Mouse (Mus musculus): ENCODE results near the gene Ywhag. TPM values are rescaled to one million over a fixed set of nuclear protein-coding genes. Genes with fewer than 3 reads are reported as not detected.

Gene Ywhag
- polyA plus RNA-seq (2012; rRNA removed) = 445 and 493 TPM in 2 replicates

- TF ChIP-seq CTCF (IDR thresholded peaks at IDR 0.05; ENCODE audit: borderline replicate concordance, insufficient read depth, low read depth, low read length) (peak; percentile 48; the same call in 1 of the 2 replicates), POLR2A (IDR thresholded peaks at IDR 0.05; ENCODE audit: borderline replicate concordance, insufficient read depth, low read length) (peak; percentile 98)
- peak within 1 kb of the TSS; percentile 93 for H3K4me3 ChIP-seq (replicated peaks; ENCODE audit: insufficient read depth, low read depth, low read length)
- DNase-seq = peak; percentile 98
- WGBS = under 1% methylated on average over 48 of the region's 48 CpGs
- no peaks in the 10 kb centered on the region for H3K27me3 ChIP-seq (ENCODE audit: control insufficient read depth, insufficient read depth, low read length)
- H3K4me1 ChIP-seq (ENCODE audit: control insufficient read depth, insufficient read depth, low read length) = peaks cover 6% of the 10 kb centered on the region
- H3K27ac ChIP-seq (ENCODE audit: insufficient read depth, low read length) = peak within 1 kb of the TSS; percentile 89
Measured at GRCm38 (mm10) chr5:135934481-135935175, at the start of gene Ywhag. Ywhag (minus strand) TSS chr5:135934616.

- Histone ChIP-seq H3K4me1 (ENCODE audit: control insufficient read depth, insufficient read depth, low read length) (peaks cover 3% of the 10 kb centered on the region; the same call in 1 of the 2 replicates), H3K27ac (ENCODE audit: insufficient read depth, low read length) (no peak overlapping the region), H3K4me3 (replicated peaks; ENCODE audit: insufficient read depth, low read depth, low read length) (peak overlapping the region; percentile 11), H3K27me3 (ENCODE audit: control insufficient read depth, insufficient read depth, low read length) (no peaks in the 10 kb centered on the region)
- TF ChIP-seq CTCF (IDR thresholded peaks at IDR 0.05; ENCODE audit: borderline replicate concordance, insufficient read depth, low read depth, low read length) (peak; percentile 92), POLR2A (IDR thresholded peaks at IDR 0.05; ENCODE audit: borderline replicate concordance, insufficient read depth, low read length) (no peak)
- WGBS = 26% methylated on average over 6 of the region's 6 CpGs
- peak; percentile 73 to 75 for DNase-seq
Measured at GRCm38 (mm10) chr5:135982398-135982797, 48.0 kb upstream of the Ywhag start.

- Histone ChIP-seq H3K4me3 (replicated peaks; ENCODE audit: insufficient read depth, low read depth, low read length) (no peak within 1 kb of the TSS), H3K27me3 (ENCODE audit: control insufficient read depth, insufficient read depth, low read length) (no peaks in the 10 kb centered on the region), H3K4me1 (ENCODE audit: control insufficient read depth, insufficient read depth, low read length) (peaks cover 3% of the 10 kb centered on the region; the same call in 1 of the 2 replicates), H3K27ac (ENCODE audit: insufficient read depth, low read length) (no peak within 1 kb of the TSS)
- WGBS = 73% methylated on average over 8 of the region's 8 CpGs
- TF ChIP-seq POLR2A (IDR thresholded peaks at IDR 0.05; ENCODE audit: borderline replicate concordance, insufficient read depth, low read length) (no peak), CTCF (IDR thresholded peaks at IDR 0.05; ENCODE audit: borderline replicate concordance, insufficient read depth, low read depth, low read length) (no peak)
- no peak for DNase-seq
Measured at GRCm38 (mm10) chr5:135979904-135980303, 45.5 kb upstream of the Ywhag start, which contains the start of gene Zp3. Zp3 (plus strand) TSS chr5:135980099.

GRCm38 (mm10) chr5:135979381-135979780 is 45.0 kb upstream of the Ywhag start:
- WGBS = 77% methylated on average over 5 of the region's 5 CpGs
- H3K4me1 ChIP-seq (ENCODE audit: control insufficient read depth, insufficient read depth, low read length) = peaks cover 3% of the 10 kb centered on the region; the same call in 1 of the 2 replicates
- H3K27ac ChIP-seq (ENCODE audit: insufficient read depth, low read length) = no peak overlapping the region
- no peaks in the 10 kb centered on the region for H3K27me3 ChIP-seq (ENCODE audit: control insufficient read depth, insufficient read depth, low read length)
- no peak overlapping the region for H3K4me3 ChIP-seq (replicated peaks; ENCODE audit: insufficient read depth, low read depth, low read length)
- no peak for TF ChIP-seq CTCF (IDR thresholded peaks at IDR 0.05; ENCODE audit: borderline replicate concordance, insufficient read depth, low read depth, low read length)
- TF ChIP-seq POLR2A (IDR thresholded peaks at IDR 0.05; ENCODE audit: borderline replicate concordance, insufficient read depth, low read length) = no peak
- no peak for DNase-seq

GRCm38 (mm10) chr5:135975893-135976668 is 41.7 kb upstream of the Ywhag start:
- WGBS = 94% methylated on average over 8 of the region's 8 CpGs
- DNase-seq = no peak
- no peaks in the 10 kb centered on the region for H3K4me1 ChIP-seq (ENCODE audit: control insufficient read depth, insufficient read depth, low read length)
- H3K27ac ChIP-seq (ENCODE audit: insufficient read depth, low read length) = no peak overlapping the region
- no peaks in the 10 kb centered on the region for H3K27me3 ChIP-seq (ENCODE audit: control insufficient read depth, insufficient read depth, low read length)
- H3K4me3 ChIP-seq (replicated peaks; ENCODE audit: insufficient read depth, low read depth, low read length) = no peak overlapping the region
- TF ChIP-seq CTCF (IDR thresholded peaks at IDR 0.05; ENCODE audit: borderline replicate concordance, insufficient read depth, low read depth, low read length) = no peak
- TF ChIP-seq POLR2A (IDR thresholded peaks at IDR 0.05; ENCODE audit: borderline replicate concordance, insufficient read depth, low read length) = no peak

- TF ChIP-seq CTCF (IDR thresholded peaks at IDR 0.05; ENCODE audit: borderline replicate concordance, insufficient read depth, low read depth, low read length) = no peak
- TF ChIP-seq POLR2A (IDR thresholded peaks at IDR 0.05; ENCODE audit: borderline replicate concordance, insufficient read depth, low read length) = no peak
- WGBS = 37% methylated on average over 9 of the region's 9 CpGs
- Histone ChIP-seq H3K27ac (ENCODE audit: insufficient read depth, low read length) (no peak within 1 kb of the TSS), H3K27me3 (ENCODE audit: control insufficient read depth, insufficient read depth, low read length) (no peaks in the 10 kb centered on the region), H3K4me1 (ENCODE audit: control insufficient read depth, insufficient read depth, low read length) (no peaks in the 10 kb centered on the region), H3K4me3 (replicated peaks; ENCODE audit: insufficient read depth, low read depth, low read length) (no peak within 1 kb of the TSS)
- no peak for DNase-seq
Measured at GRCm38 (mm10) chr5:135974365-135974764, 39.9 kb upstream of the Ywhag start, which contains the start of gene Ssc4d. Ssc4d (minus strand) TSS chr5:135974531.

GRCm38 (mm10) chr5:135971876-135972275 is 37.5 kb upstream of the Ywhag start:
- DNase-seq = no peak
- no peak for TF ChIP-seq POLR2A (IDR thresholded peaks at IDR 0.05; ENCODE audit: borderline replicate concordance, insufficient read depth, low read length)
- WGBS = 91% methylated on average over 7 of the region's 7 CpGs
- H3K4me1 ChIP-seq (ENCODE audit: control insufficient read depth, insufficient read depth, low read length) = no peaks in the 10 kb centered on the region
- no peaks in the 10 kb centered on the region for H3K27me3 ChIP-seq (ENCODE audit: control insufficient read depth, insufficient read depth, low read length)
- no peak overlapping the region for H3K27ac ChIP-seq (ENCODE audit: insufficient read depth, low read length)
- no peak overlapping the region for H3K4me3 ChIP-seq (replicated peaks; ENCODE audit: insufficient read depth, low read depth, low read length)
